ENCODE assay signal across 23 mouse cellular contexts in genomic region chr2:22918651-22919050, GRCm38 (mm10). TPM values are rescaled to one million over a fixed set of nuclear protein-coding genes. Genes with fewer than 3 reads are reported as not detected.
DNase-seq lines count a peak whose midpoint lies in the region; ATAC-seq and TF ChIP-seq lines count a peak whose summit lies in the region.
"Had no signal": no experiment of that assay in that cellular context is flagged by ENCODE, and none has a peak within 500 bp of the region (broad histone marks: within the 10 kb centered on the region; RNA-seq: fewer than 3 reads in every experiment).

No protein-coding gene starts in this region.

- H3K9ac ChIP-seq in forebrain, embryonic 14.5 days (ENCODE audit: low read length) = no peak overlapping the region
- H3K9ac ChIP-seq in forebrain, embryonic 12.5 days = no peak overlapping the region
- no peak overlapping the region for H3K9ac ChIP-seq in forebrain, postnatal 0 days
- no peak overlapping the region for H3K9ac ChIP-seq in forebrain, embryonic 11.5 days (ENCODE audit: low read length)
- H3K9ac ChIP-seq: embryonic facial prominence, embryonic 12.5 days; forebrain, embryonic 13.5 days had no signal

- no peaks in the 10 kb centered on the region for H3K27me3 ChIP-seq in forebrain, embryonic 14.5 days (replicated peaks; ENCODE audit: control insufficient read depth, insufficient read depth, low read length)
- no peaks in the 10 kb centered on the region for H3K27me3 ChIP-seq in forebrain, embryonic 12.5 days
- no peaks in the 10 kb centered on the region for H3K27me3 ChIP-seq in forebrain, postnatal 0 days (ENCODE audit: insufficient read depth, low read length)
- H3K27me3 ChIP-seq in forebrain, embryonic 11.5 days (ENCODE audit: control insufficient read depth, insufficient read depth, low read length) = no peaks in the 10 kb centered on the region
- H3K27me3 ChIP-seq: CH12.LX; embryonic facial prominence, embryonic 12.5 days; forebrain, embryonic 13.5 days; Patski had no signal

- no peaks in the 10 kb centered on the region for H3K9me3 ChIP-seq in forebrain, embryonic 14.5 days (replicated peaks; ENCODE audit: control insufficient read depth, low read length)
- H3K9me3 ChIP-seq in forebrain, embryonic 12.5 days = no peaks in the 10 kb centered on the region
- H3K9me3 ChIP-seq in forebrain, postnatal 0 days (ENCODE audit: low read length) = no peaks in the 10 kb centered on the region
- no peaks in the 10 kb centered on the region for H3K9me3 ChIP-seq in forebrain, embryonic 11.5 days (ENCODE audit: control insufficient read depth, low read length)
- H3K9me3 ChIP-seq: embryonic facial prominence, embryonic 10.5 days; embryonic facial prominence, embryonic 12.5 days; forebrain, embryonic 13.5 days; G1E had no signal

- DNase-seq in forebrain, embryonic 14.5 days (ENCODE audit: low spot score) = peak; percentile 39
- no peak for DNase-seq in forebrain, postnatal 0 days
- no peak for DNase-seq in forebrain, embryonic 11.5 days (ENCODE audit: low spot score)
- DNase-seq in brain, adult 2 months (ENCODE audit: low read depth, low spot score) = peak; percentile 19
- no peak for DNase-seq in lung, postnatal 10 days
- DNase-seq: adrenal gland, adult 8-10 months; adrenal gland, postnatal 14 days; adrenal gland, postnatal 36 days; B cell, adult 2 months; cerebellum, adult 11-12 months; cerebellum, adult 2 months; cerebellum, adult 9-10 months; cerebellum, postnatal 10 days; cerebellum, postnatal 25 days had no signal

- peak; percentile 42; the same call in 1 of the 2 replicates for ATAC-seq in forebrain, embryonic 14.5 days
- no peak for ATAC-seq in forebrain, embryonic 12.5 days (ENCODE audit: low FRiP score)
- peak; percentile 43; the same call in 1 of the 2 replicates for ATAC-seq in forebrain, postnatal 0 days
- ATAC-seq in forebrain, embryonic 11.5 days (replicated peaks; ENCODE audit: low FRiP score) = no peak
- ATAC-seq: activated CD4-positive, CD25-positive, alpha-beta regulatory T cell, adult 4 months; CD4-positive, CD25-positive, alpha-beta regulatory T cell, adult 4 months; forebrain, embryonic 13.5 days; Patski had no signal

- no peak overlapping the region for H3K27ac ChIP-seq in forebrain, embryonic 14.5 days (ENCODE audit: low read depth, low read length)
- H3K27ac ChIP-seq in forebrain, embryonic 12.5 days = no peak overlapping the region
- H3K27ac ChIP-seq in forebrain, postnatal 0 days (ENCODE audit: low read depth, low read length) = no peak overlapping the region
- no peak overlapping the region for H3K27ac ChIP-seq in forebrain, embryonic 11.5 days (ENCODE audit: low read depth, low read length)
- H3K27ac ChIP-seq: embryonic facial prominence, embryonic 10.5 days; embryonic facial prominence, embryonic 12.5 days; forebrain, embryonic 13.5 days had no signal

- no peak for TF ChIP-seq CTCF in forebrain, postnatal 0 days (IDR thresholded peaks at IDR 0.05; ENCODE audit: low read depth)

- no peak overlapping the region for H3K4me2 ChIP-seq in forebrain, embryonic 14.5 days (ENCODE audit: low read length)
- H3K4me2 ChIP-seq in forebrain, embryonic 12.5 days = no peak overlapping the region
- H3K4me2 ChIP-seq in forebrain, postnatal 0 days (ENCODE audit: low read depth) = no peak overlapping the region
- H3K4me2 ChIP-seq in forebrain, embryonic 11.5 days (ENCODE audit: low read depth, low read length, severe bottlenecking) = no peak overlapping the region
- H3K4me2 ChIP-seq: embryonic facial prominence, embryonic 12.5 days; forebrain, embryonic 13.5 days had no signal

- no peaks in the 10 kb centered on the region for H3K4me1 ChIP-seq in forebrain, embryonic 14.5 days (ENCODE audit: control insufficient read depth, insufficient read depth, low read length)
- no peaks in the 10 kb centered on the region for H3K4me1 ChIP-seq in forebrain, embryonic 12.5 days
- no peaks in the 10 kb centered on the region for H3K4me1 ChIP-seq in forebrain, postnatal 0 days (ENCODE audit: insufficient read depth)
- no peaks in the 10 kb centered on the region for H3K4me1 ChIP-seq in forebrain, embryonic 11.5 days (replicated peaks; ENCODE audit: control insufficient read depth, insufficient read depth, low read length)
- H3K4me1 ChIP-seq: embryonic facial prominence, embryonic 10.5 days; embryonic facial prominence, embryonic 12.5 days; forebrain, embryonic 13.5 days had no signal

- H3K4me3 ChIP-seq in forebrain, embryonic 14.5 days (ENCODE audit: low read depth, low read length) = no peak overlapping the region
- H3K4me3 ChIP-seq in forebrain, embryonic 12.5 days (replicated peaks) = no peak overlapping the region
- H3K4me3 ChIP-seq in forebrain, postnatal 0 days (ENCODE audit: low read depth, low read length) = no peak overlapping the region
- H3K4me3 ChIP-seq in forebrain, embryonic 11.5 days (ENCODE audit: low read depth, low read length) = no peak overlapping the region
- H3K4me3 ChIP-seq: embryonic facial prominence, embryonic 10.5 days; embryonic facial prominence, embryonic 12.5 days; forebrain, embryonic 13.5 days had no signal

- H3K36me3 ChIP-seq in forebrain, embryonic 14.5 days (ENCODE audit: control insufficient read depth, insufficient read depth, low read length) = peaks cover 42% of the 10 kb centered on the region
- peaks cover 20% of the 10 kb centered on the region for H3K36me3 ChIP-seq in forebrain, embryonic 12.5 days (replicated peaks)
- peaks cover 21% of the 10 kb centered on the region for H3K36me3 ChIP-seq in forebrain, postnatal 0 days (ENCODE audit: insufficient read depth)
- H3K36me3 ChIP-seq in forebrain, embryonic 11.5 days (ENCODE audit: control insufficient read depth, insufficient read depth, low read length) = no peaks in the 10 kb centered on the region; the same call in 1 of the 2 replicates

- 83% methylated on average over 2 of the region's 2 CpGs for WGBS in forebrain, embryonic 14.5 days
- 88% methylated on average over 2 of the region's 2 CpGs for WGBS in forebrain, embryonic 12.5 days
- WGBS in forebrain, postnatal 0 days = 60% methylated on average over 2 of the region's 2 CpGs
- WGBS in forebrain, embryonic 11.5 days = 92% methylated on average over 2 of the region's 2 CpGs

RNA-seq across cellular contexts. Expression of gene Pdss1, which starts 23.3 kb away (rescaled TPM):
- 21.4 and 25.1 TPM in 2 replicates for polyA plus RNA-seq in forebrain, embryonic 14.5 days (2014; fragmentation: Nextera tagmentation; extraction: Ambion mirVana)
- polyA plus RNA-seq in forebrain, embryonic 12.5 days (2016; fragmentation: Nextera tagmentation; extraction: Ambion mirVana) = 25.4 and 26.1 TPM in 2 replicates
- 19.4 and 21.9 TPM in 2 replicates for total RNA-seq in forebrain, postnatal 0 days (2014; rRNA removed)
- 21.4 and 22.5 TPM in 2 replicates for polyA plus RNA-seq in forebrain, postnatal 0 days (2015; fragmentation: Nextera tagmentation; extraction: Ambion mirVana)
- polyA plus RNA-seq in forebrain, embryonic 11.5 days (2014; fragmentation: Nextera tagmentation; extraction: Ambion mirVana) = 20.8 and 27.4 TPM in 2 replicates

Comparison
In these comparisons a context has a peak if more than half of its experiments do, and no peak if none do; other contexts are left out.
1. ATAC-seq: peak in forebrain, embryonic 14.5 days (single experiment) and forebrain, postnatal 0 days (single experiment); none in forebrain, embryonic 12.5 days (single experiment) and forebrain, embryonic 11.5 days (single experiment).
2. DNase-seq: peak in forebrain, embryonic 14.5 days (single experiment) and brain, adult 2 months (single experiment); none in forebrain, postnatal 0 days (single experiment), forebrain, embryonic 11.5 days (single experiment) and lung, postnatal 10 days (single experiment).